Mouse (Mus musculus) G1E (cell line): Measurements from ENCODE around the gene Hcst.

Experiments
- CTCF ChIP-seq: IDR thresholded peaks from 2 replicates; pipeline ENCODE4 v1.5.1; 2012; ENCODE audit warnings: low read depth, low read length, inconsistent platforms, mixed read lengths
- POLR2AphosphoS5 ChIP-seq: IDR thresholded peaks from 2 replicates; pipeline ENCODE4 v1.6.1; 2012; ENCODE audit warnings: low read depth, low read length, inconsistent platforms; ENCODE audit not compliant: insufficient replicate concordance

DNA sequence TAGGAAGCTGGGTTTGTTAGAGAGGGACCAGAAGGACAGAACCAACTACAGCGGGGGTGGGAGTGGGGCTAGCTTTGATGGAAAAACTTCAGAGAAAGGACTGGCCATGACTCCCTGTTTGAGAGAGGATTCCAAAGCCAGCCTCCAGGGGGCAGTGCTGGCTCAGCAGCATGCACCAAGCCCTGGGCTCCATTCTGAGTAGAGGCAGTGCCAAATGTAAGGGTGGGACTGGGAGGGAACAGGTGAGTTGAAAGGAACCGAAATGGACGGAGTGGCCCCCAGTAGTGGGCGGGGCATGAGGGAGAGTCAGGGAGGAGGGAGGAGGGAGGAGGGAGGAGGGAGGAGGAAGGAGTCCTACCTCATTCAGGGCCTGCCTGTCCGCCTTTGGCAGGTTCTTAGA lies 21.0 kb upstream of the Hcst start:
- peak; percentile 51; the same call in 1 of the 2 replicates for TF ChIP-seq CTCF
- TF ChIP-seq POLR2AphosphoS5: no peak
